Mouse (Mus musculus) monocyte, adult 2 months (primary cell): ENCODE measurements around the gene Pmf1.

Source experiments
- DNase-seq, 2 experiments: peaks; one replicate each; pipeline ENCODE4 v3.0.0; 2022; ENCODE audit warnings: low spot score in 2 of 2, low read depth in 1 of 2

Pmf1 gene

GRCm38 (mm10) chr3:88409741-88410644 lies at the start of gene Pmf1:
Gene Pmf1 (minus strand): TSS chr3:88410331.
- peak; percentile 82 to 90 for DNase-seq

GRCm38 (mm10) chr3:88458778-88459219 lies 48.7 kb upstream of the Pmf1 start:
- no peak for DNase-seq

- no peak for DNase-seq
Measured at GRCm38 (mm10) chr3:88456746-88457532, 46.8 kb upstream of the Pmf1 start.

GRCm38 (mm10) chr3:88456313-88456712 lies 46.2 kb upstream of the Pmf1 start:
- no peak for DNase-seq

- no peak for DNase-seq
Measured at GRCm38 (mm10) chr3:88455588-88456264, 45.6 kb upstream of the Pmf1 start.

GRCm38 (mm10) chr3:88454762-88455587 lies 44.8 kb upstream of the Pmf1 start:
- DNase-seq = peak in 1 of 2 experiments; percentile 43

GRCm38 (mm10) chr3:88453986-88454385 lies 43.9 kb upstream of the Pmf1 start:
- no peak for DNase-seq

GRCm38 (mm10) chr3:88453369-88453768 lies 43.2 kb upstream of the Pmf1 start:
- no peak for DNase-seq

- DNase-seq = no peak
Measured at GRCm38 (mm10) chr3:88452716-88453115, 42.6 kb upstream of the Pmf1 start.

GRCm38 (mm10) chr3:88452246-88452645 lies 42.1 kb upstream of the Pmf1 start:
- DNase-seq = no peak

- no peak for DNase-seq
Measured at GRCm38 (mm10) chr3:88450379-88451131, 40.4 kb upstream of the Pmf1 start.

- no peak for DNase-seq
Measured at GRCm38 (mm10) chr3:88449395-88450023, 39.4 kb upstream of the Pmf1 start.

- DNase-seq = no peak
Measured at GRCm38 (mm10) chr3:88448443-88448842, 38.3 kb upstream of the Pmf1 start.

GRCm38 (mm10) chr3:88447676-88448183 lies 37.6 kb upstream of the Pmf1 start:
- DNase-seq = no peak

- no peak for DNase-seq
Measured at GRCm38 (mm10) chr3:88446471-88447123, 36.5 kb upstream of the Pmf1 start.

- no peak for DNase-seq
Measured at GRCm38 (mm10) chr3:88442888-88443287, 32.8 kb upstream of the Pmf1 start.

GRCm38 (mm10) chr3:88442488-88442887 lies 32.4 kb upstream of the Pmf1 start:
- DNase-seq = no peak

- DNase-seq = no peak
Measured at GRCm38 (mm10) chr3:88440500-88441381, 30.6 kb upstream of the Pmf1 start.
